Mouse (Mus musculus): ENCODE measurements around the gene Cdh4.
A peak's percentile ranks its signal among the peaks of the same experiment; 100 is the strongest.

Gene Cdh4

DNA sequence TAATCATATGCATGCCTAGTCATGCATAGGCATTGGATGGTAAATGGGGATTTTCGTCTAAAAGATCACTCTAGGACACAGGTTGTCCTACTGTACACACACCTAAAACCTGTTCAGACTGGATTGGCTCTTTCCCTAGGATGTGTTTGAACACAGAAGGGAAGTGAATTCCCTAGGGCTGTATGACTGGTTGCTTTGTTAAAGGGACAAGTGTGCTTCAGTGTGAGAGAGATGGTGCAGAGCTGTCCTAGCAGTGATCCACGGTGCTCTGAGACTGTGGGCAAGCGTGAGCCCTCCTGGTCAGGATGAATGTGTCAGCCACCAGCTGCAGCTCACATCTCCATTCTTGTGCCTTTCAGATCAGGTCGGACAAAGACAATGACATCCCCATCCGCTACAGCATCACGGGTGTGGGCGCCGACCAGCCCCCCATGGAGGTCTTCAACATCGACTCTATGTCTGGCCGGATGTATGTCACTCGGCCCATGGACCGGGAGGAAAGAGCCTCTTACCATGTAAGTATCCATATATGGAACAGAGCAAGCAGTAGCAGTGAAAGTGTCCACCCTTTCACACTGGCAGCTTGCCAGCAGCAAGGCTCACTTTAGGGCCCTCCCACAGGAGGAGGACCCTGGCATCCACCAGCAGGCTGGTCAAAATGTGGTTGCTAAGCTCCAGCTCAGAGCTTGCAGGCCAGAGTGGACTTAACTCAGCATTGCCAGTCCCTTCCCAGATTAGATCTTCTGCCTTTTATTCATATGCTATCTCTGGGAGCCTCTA is 400.6 kb downstream of the Cdh4 start:
- DNase-seq (ENCODE audit: extremely low spot score, low read depth, low spot score) = no peak

DNA sequence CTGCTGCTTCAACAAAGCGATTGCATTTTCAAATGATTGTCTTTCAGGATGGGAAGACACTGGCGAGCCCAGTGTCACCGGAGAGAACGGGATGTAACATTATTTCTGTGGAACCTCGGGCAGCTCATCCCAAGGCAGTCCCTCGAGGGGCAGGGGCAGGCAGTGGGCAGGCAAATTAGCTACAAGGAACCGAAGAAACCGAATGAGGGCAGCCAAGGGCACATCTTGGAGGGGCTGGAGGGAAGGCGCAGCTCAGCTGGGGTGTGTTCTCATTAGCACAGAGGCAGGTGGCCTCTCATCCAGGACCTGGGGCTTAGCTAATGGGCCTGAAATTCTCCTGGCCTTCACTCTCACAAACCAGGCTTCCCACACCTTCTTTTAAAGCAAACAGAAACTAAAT is 407.5 kb downstream of the Cdh4 start:
- no peak for DNase-seq (ENCODE audit: extremely low spot score, low read depth, low spot score)

DNA sequence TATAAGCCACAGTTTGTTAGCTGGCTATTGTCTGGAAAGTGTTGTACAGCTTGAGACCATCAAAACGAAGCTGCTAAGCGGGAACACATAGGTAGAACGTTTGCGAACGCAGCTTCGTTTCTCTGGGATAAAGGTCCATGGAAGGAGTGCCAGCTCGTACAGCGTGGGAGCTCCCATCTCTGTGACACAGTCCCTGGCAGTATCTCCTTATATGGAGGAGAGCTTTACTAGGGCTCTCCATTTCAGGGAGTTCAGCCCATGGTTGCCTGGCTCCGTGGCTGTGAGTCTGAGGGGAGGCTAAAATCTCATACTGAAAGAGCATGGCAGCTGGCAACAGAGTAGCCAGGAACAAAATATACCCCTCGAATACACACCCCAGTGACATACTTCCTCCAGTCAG is 409.9 kb downstream of the Cdh4 start:
- no peak for DNase-seq (ENCODE audit: extremely low spot score, low read depth, low spot score)

DNA sequence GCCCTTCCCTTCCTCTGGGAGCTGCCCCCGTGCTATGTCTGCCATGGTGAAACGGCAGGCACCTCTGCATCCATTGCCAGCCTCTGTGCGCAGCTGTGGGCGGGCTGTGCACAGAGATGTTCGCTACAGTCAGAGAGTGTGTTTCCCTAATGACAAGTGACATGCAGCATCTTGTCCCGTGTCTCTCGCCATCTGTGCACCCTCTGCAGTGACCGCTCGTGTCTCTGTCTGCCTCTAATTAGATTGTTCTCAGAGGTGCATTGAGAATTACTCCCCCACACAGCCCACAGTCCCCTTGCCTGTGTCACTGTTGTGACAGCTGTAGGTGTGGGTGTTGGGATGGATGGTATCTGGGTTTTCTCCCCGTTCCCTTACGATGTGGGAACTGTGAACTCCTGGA is 410.6 kb downstream of the Cdh4 start:
- DNase-seq (ENCODE audit: extremely low spot score, low read depth, low spot score) = no peak

DNA sequence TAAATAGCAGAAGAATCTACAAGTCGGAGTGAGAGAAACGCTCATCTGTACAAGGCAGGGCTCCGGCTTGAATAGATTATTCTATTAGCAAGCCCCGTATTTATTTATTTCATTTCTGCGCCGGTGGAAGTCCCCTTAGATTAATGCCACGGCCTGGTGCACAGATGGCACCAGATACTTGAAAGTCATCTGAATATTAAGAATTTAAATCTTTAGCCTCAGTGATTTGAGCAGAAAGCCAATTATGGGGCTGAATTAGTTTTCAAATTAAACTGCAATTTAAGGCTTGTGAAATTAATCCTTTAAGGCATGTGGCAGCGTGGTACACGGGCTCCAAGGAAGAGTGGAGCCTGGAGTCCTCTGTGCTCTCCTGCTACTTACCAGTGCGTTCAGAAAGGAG is 411.7 kb downstream of the Cdh4 start:
- no peak for DNase-seq (ENCODE audit: extremely low spot score, low read depth, low spot score)

DNA sequence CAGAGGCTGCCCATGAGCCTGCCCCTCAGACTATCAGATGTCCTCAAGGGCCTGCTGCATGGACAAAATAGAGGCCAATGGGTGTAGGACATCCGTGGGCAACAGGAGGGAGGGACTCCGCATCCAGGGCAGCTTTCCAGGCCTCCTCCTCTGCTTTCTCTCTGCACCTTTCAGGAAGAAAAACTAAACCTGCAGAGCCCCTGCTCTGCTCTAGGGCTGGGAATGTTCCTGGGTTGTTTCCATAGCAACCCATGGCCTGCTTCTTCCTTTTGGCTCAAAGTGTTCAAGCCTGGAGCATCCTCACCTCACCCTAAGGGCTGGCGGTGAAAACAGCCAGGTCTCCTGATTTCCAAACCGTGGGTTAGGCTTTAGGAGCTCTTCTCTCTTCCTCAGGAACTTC is 414.9 kb downstream of the Cdh4 start:
- DNase-seq (ENCODE audit: extremely low spot score, low read depth, low spot score) = no peak

DNA sequence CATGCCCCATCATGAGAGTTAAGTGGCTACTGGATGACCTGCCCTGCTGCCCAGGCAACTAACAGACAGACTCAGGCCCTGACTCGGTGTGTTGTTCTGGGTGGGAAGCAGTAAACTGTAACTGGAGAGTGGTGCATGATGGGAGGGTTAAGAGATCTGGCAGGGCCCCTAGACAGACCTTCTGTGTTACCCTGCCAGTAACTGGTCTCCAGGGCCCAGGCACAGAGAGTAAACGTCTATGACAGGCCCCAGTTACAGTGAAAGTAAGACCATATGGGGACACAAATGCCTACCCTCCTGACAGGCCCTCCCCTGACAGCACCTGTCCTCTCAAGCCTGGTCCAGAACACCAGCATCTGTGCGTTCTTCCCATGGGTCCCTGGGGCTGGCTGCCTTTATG is 420.4 kb downstream of the Cdh4 start:
- DNase-seq (ENCODE audit: extremely low spot score, low read depth, low spot score) = no peak

DNA sequence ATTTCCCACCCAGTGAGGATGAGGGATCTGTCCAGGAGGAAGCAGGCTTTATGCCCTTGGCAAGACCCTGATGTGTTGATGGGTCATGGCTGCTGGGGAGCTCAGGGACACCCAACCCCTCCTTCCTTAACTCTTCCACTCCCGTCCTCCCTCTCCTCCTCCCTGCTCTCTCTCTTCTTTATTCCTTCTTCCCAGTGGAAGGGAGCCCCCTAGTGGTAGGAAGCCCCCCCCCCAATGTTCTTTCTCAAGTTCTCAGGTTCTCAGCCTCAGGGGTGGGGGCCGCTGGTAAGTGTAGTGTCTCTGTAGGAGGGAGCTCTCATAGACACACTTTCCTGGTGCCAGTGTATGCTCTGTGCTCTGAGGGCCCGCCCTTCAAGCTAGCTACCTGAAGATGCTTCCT is 421.0 kb downstream of the Cdh4 start:
- DNase-seq (ENCODE audit: extremely low spot score, low read depth, low spot score) = no peak

DNA sequence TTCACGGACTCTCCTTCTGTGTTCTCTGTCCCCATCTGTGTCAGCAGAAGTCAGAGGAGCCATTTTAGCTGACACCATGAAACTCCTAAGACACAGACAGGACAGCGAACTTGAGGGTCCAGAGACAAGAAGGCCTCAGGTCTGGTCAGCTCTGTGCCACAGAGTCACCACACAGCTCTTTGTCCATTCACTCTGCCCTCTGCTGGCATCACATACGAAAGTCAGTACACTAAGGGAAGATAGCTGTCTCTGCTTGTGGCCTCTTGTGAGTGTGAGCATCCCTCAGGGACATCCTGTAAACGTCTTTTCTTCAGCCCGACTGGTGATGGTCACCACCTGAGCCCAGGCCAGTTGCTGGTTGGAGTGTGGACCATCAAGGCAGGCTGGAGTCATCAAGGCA is 422.9 kb downstream of the Cdh4 start:
- no peak for DNase-seq (ENCODE audit: extremely low spot score, low read depth, low spot score)

DNA sequence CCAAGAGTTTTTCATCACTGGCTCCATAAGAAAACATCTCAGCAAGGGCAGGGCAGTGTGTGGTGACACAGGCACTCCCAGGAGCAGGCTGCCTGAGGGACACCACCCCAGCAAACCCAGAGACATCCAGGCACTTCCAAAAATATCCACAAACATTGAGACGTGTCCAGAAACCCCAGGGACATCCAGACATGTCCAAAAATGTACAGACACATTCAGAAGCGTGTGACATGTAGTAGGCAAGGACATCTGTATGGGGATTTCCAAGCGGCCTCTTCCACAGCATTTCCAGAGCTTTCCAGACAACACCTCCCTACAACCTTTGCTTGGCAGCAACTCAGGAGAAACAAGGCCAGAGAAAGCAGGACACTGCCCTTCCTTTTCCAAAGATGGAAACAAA is 425.4 kb downstream of the Cdh4 start:
- DNase-seq (ENCODE audit: extremely low spot score, low read depth, low spot score) = no peak

DNA sequence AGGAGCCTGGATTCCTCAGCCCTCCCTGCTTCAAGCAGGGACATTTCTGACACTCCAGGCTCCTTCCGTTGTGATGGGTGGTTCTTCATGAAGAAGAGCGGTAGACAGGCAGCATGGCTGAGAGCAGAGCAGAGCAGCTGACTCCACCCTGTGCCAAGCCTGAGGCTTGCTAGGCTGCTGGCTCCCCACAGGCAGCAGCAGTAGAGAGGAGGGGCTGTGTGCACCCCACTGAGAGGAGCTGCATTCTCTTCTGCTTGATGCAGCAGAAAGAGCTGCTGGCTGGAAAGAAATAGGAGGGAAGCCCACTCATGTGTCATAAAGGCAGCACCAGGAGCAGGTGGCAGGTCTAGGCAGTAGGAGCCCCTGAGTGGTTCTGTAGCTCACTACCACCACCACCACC is 427.6 kb downstream of the Cdh4 start:
- no peak for DNase-seq (ENCODE audit: extremely low spot score, low read depth, low spot score)

DNA sequence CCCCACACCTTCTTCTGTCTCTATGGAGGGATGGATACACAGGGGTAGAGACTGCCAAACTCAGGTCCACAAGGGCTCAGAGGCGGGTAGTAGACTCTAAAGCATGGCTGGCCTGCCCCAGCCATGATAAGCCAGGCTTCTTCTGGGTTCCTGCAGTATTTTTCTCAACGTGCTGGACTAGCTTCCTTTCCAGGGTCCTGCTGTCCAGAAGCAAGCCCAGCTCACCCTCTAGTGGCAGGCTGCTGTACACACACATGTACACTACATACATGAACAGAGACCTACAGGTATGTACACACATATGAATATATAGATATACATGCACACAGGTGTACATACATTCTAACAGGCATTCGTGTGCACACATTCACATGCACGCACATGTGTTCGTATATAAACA is 430.5 kb downstream of the Cdh4 start:
- DNase-seq (ENCODE audit: extremely low spot score, low read depth, low spot score) = no peak

DNA sequence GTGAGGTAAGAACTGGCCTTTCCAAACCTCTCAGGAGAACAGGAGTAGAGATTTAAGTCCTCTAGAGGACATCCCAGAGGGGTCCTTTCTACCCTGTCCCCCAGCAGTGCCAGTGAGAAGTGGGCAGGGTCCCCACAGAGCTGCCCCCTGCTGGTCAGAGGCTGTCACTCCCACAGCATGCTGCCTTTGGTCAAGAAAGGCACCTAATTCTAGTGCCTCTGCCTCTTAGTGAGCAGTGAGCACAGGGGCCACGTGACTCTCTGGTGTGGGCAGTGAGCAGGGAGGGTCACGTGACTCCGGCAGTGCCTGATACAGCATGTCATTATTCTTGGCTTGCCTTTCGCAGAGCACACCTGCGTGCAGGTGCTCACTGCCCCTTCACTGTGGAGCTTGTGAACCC is 431.1 kb downstream of the Cdh4 start:
- no peak for DNase-seq (ENCODE audit: extremely low spot score, low read depth, low spot score)

DNA sequence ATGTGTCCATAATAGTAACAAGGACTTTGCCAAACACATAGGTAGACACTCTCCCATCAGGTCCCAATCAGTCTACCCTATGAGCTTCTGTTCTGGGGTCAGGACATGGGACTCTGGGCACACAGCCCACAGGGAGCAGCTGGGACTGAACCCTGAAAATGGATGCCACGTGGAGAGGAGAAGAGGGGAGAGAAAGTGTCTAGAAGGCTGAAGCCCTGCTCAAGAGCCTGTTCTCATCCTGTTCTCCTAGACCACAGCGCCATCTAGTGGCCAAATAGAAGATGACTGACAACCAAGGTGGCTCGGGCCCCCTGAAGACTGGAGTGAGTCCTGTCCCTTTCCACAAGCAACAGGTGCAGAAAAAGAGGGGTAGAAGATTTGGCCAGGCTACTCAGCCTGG is 432.9 kb downstream of the Cdh4 start:
- peak; percentile 35 for DNase-seq (ENCODE audit: extremely low spot score, low read depth, low spot score)

DNA sequence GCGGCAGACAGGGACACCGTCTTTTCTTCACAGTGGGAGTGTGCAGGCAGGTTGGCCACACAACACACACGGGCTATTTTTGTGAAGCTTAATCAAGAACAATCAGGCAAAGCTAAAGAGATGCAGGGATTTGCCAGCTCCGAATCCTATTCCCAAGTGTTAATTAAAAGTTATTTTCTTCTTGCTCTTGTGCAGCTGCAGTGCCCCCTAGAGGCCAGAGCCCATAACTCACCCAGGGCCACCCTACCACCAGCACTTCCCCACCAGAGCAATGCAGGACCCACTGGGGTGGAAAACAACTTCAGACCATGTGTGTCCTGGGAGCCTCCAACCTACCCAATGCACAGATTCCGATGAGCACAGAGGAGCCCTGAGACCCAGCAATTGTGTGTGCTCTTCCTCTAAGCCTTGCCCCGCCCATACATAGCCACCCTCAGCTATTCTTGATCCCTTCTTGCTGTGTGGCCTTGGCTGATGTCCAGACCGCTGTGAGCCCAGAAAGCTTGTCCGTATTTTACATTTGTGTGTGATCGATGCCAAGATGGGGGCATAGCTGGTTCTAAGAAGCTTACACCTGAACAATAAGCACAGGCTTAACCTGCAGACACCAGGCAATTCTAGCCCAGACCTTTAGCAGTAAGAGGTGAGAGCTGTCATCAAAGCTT is 435.5 kb downstream of the Cdh4 start:
- no peak for DNase-seq (ENCODE audit: extremely low spot score, low read depth, low spot score)

DNA sequence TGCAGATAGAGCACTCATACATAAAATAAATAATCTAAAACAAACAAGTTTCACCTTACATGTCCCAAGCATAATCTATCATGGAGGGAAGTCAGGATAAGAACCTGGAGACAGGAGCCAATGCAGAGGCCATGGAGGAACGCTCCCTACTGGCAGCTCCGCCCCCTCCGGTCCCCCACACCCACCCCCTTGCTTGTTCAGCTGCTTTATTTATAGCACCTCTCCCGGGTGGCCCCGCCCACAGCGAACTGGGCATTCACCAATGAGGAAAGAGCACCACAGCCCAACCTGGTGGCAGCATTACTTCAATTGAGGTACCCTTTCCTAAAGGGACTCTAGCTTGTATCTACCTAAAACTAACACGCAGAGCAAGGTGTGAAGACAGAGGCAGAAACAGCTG is 442.3 kb downstream of the Cdh4 start:
- no peak for DNase-seq (ENCODE audit: extremely low spot score, low read depth, low spot score)

DNA sequence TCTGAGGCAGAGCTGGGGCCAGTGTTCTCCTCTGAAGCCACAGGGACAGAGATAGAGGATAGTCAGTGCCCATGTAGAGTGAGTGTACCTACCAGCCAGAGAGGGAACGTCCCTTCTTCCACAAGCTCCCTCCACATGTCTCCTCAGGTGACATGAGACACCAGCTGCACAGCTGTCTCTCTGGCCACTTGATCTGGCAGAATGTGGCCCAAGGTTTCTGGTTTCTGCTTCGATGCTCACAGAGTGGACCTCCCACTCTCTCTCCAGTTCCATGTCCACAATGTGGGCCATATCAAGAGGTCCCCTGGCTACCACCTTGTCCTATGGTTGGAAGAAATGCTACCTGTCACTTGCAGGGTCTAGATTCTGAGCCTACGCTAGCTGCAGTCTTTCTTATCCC is 448.8 kb downstream of the Cdh4 start:
- no peak for DNase-seq (ENCODE audit: extremely low spot score, low read depth, low spot score)

DNA sequence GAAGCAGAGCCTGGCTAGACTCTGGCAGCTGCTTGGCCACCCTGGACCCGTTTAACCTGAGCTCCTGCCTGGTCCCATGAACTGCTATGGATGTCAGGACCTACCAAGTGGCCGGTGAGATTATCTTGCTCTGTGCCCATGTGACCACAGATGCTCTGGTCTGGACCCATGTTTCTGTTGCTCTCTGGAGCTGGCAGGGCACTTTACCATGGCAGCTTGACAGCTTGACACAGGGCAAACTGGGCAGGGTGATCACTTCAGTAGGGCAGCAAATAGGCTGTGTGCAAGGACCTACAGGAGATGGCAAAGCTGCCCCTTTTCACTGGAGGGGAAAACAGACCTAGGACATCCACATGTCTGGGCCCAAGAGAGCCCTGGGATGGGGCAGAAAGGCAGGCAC is 454.7 kb downstream of the Cdh4 start:
- DNase-seq (ENCODE audit: extremely low spot score, low read depth, low spot score) = no peak

DNA sequence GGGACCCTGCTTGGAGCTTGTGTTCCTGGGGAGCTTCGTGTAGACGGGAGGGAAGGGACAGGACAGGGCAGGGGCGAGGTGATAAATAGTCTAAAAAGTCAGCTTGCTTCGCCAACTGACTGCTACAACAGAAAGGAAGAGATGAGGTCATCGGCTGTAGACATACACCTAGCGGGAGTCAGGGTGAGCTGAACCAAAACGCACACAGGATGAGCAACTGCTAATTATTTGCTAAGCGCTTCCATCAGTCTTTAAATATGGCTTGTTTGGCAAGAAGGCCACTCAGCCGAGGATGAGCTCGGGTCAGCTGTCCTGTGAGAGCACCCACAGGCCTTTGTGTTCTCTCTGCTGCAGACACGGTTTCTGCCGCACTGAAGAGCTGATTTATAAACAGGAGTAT is 470.7 kb downstream of the Cdh4 start:
- DNase-seq (ENCODE audit: extremely low spot score, low read depth, low spot score) = no peak

DNA sequence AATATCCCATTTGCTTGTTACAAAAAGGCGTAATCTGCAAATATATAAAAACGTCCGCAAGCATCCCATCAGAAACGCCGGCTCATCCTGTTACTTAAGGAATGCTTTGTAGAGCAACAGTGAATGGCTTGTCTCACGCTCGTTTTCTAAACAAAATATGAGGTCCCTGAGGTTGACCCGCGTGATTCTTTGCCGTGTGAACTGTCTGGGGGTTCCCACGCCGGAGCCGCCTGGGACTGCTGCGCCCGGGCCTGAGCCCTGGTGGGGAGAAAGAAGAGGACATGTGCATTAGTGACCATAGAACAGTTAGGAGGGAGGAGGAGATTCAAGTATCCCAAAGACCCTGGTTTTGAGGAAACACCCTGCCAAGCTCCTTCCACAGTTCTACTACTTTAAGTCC is 471.1 kb downstream of the Cdh4 start:
- no peak for DNase-seq (ENCODE audit: extremely low spot score, low read depth, low spot score)

DNA sequence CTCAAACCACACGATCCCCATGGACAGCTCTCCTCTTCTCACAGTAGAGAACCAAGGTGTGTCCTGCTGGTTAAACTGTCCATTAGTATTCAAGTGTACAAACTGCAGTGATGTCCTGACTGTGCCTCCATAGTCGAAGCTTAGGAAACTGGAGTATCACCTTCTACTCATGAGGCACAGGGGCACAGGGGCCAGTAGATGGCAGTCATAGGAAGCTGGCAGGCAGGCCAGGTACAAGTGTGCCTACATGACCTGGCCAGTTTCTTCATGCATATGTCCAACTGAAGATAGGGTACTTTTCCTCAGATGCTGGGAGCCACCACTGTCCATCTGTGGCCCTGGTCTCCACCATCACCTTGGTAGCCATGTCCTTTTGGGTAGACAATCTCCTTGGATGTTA is 472.0 kb downstream of the Cdh4 start:
- no peak for DNase-seq (ENCODE audit: extremely low spot score, low read depth, low spot score)

DNA sequence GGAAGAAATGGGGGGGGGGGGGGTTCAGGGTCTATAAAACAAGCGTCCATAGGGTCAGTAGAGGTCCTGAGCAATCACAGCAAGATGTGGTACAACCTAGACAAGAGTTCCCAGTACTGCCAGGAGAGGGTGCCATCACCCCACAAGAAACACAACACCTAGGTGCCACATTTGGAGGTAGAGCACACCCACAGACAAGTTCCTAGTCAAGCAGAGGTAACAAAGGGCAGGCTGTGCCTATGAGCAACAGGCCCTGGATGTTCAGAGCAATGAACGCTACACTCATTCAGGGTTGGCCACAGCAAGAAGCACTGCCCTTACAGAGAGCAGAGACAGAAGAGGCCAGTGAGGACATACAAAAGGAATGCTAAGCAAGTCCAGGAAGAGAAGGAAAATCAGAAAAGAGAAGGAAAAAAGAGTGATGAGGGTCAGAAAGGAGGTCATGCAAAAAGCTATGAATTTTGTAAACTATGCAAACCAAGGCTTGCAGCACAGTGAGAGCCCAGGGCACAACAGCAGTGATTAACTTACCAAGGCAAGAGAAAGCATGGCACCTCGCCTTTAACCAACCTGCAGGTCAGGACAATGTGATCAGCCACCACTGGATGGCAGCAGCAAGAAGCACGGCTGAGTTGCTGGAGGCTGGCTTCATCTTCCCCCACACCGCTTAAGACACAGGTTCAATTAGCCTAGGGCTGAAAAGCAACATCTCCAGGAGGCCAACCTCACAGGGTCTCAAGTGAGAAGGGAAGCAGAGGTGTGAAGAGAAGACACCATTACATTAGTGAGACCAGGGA is 474.8 kb downstream of the Cdh4 start:
- DNase-seq (ENCODE audit: extremely low spot score, low read depth, low spot score) = peak; percentile 24
